Mouse (Mus musculus) lung, postnatal 0 days (tissue): ENCODE results near the gene Bicdl2. TPM values are rescaled to one million over a fixed set of nuclear protein-coding genes. Genes with fewer than 3 reads are reported as not detected.

Source experiments
- ATAC-seq: fragments of 200-750 bp; cut with Nextera tagmentation; 2 replicates; pipeline ENCODE4 v1.8.0; 2017; ENCODE audit warnings: moderate library complexity
- DNase-seq: peaks from one replicate; pipeline ENCODE4 v3.0.0-alpha.2; 2016; ENCODE audit warnings: low spot score
- H3K27ac ChIP-seq: fragments of 300-500 bp; sonication (generic); 2 replicates; pipeline ENCODE4 v1.5.1; 2014; ENCODE audit warnings: antibody characterized with exemption, mild to moderate bottlenecking, low read length, mixed read lengths
- H3K27me3 ChIP-seq: fragments of 300-500 bp; sonication (generic); replicated peaks from 2 replicates; pipeline ENCODE4 v1.6.1; 2014; ENCODE audit warnings: low read length, mixed read lengths; ENCODE audit not compliant: insufficient read depth
- H3K36me3 ChIP-seq: fragments of 300-500 bp; sonication (generic); 2 replicates; pipeline ENCODE4 v1.6.1; 2014; ENCODE audit warnings: low read length, mixed read lengths; ENCODE audit not compliant: insufficient read depth
- H3K4me1 ChIP-seq: fragments of 300-500 bp; sonication (generic); 2 replicates; pipeline ENCODE4 v1.6.1; 2014; ENCODE audit warnings: antibody characterized with exemption, low read depth, low read length, mixed read lengths; ENCODE audit not compliant: insufficient read depth
- H3K4me2 ChIP-seq: fragments of 300-500 bp; sonication (generic); replicated peaks from 2 replicates; pipeline ENCODE4 v1.6.1; 2014; ENCODE audit warnings: low read depth, mild to moderate bottlenecking, low read length, moderate library complexity, mixed read lengths
- H3K4me3 ChIP-seq: fragments of 300-500 bp; sonication (generic); 2 replicates; pipeline ENCODE4 v1.5.1; 2014; ENCODE audit warnings: low read depth, low read length
- H3K9ac ChIP-seq: fragments of 300-500 bp; sonication (generic); replicated peaks from 2 replicates; pipeline ENCODE4 v1.6.1; 2014; ENCODE audit warnings: low read depth, mild to moderate bottlenecking
- H3K9me3 ChIP-seq: fragments of 300-500 bp; sonication (generic); 2 replicates; pipeline ENCODE4 v1.6.1; 2016; ENCODE audit warnings: low read length, mixed read lengths
- CTCF ChIP-seq: IDR thresholded peaks from 2 replicates; pipeline ENCODE4 v1.5.1; 2016; ENCODE audit warnings: antibody characterized with exemption, mild to moderate bottlenecking
- EP300 ChIP-seq: IDR thresholded peaks from 2 replicates; pipeline ENCODE4 v1.6.1; 2016; ENCODE audit warnings: antibody characterized with exemption, mild to moderate bottlenecking, control low read depth
- WGBS: fragments of 180-500 bp; shearing (Covaris S2); extraction: QIAGEN DNeasy Blood & Tissue Kit; methylation state at CpG from one replicate; pipeline ENCODE4 v1.1.7; 2014; 5-methylcytosine and 5-hydroxymethylcytosine counted together
- polyA plus RNA-seq: library from polyadenylated mRNA; unstranded; fragments of >200 nt; fragmentation: Nextera tagmentation; extraction: Ambion mirVana; gene quantifications from 2 replicates; pipeline ENCODE4 v1.2.1, GENCODE M21; 2015

Bicdl2 gene
- polyA plus RNA-seq, 1 experiment from 2014 or later, result 7.1 TPM

- WGBS, result 3% methylated on average over 3 of the region's 3 CpGs
- no peaks in the 10 kb centered on the region for H3K4me1 ChIP-seq
- H3K4me2 ChIP-seq, result no peak overlapping the region
- ATAC-seq (peak; percentile 71), DNase-seq (peak; percentile 77)
- H3K4me3 ChIP-seq, result no peak overlapping the region
- H3K9ac ChIP-seq, result no peak overlapping the region
- peak; percentile 90 for TF ChIP-seq CTCF
- no peak for TF ChIP-seq EP300
- no peaks in the 10 kb centered on the region for H3K36me3 ChIP-seq
- H3K27me3 ChIP-seq, result no peaks in the 10 kb centered on the region
- no peak overlapping the region for H3K27ac ChIP-seq
- H3K9me3 ChIP-seq, result no peaks in the 10 kb centered on the region
Measured at GRCm38 (mm10) chr17:23706212-23706611, 45.9 kb downstream of the Bicdl2 start.

- Histone ChIP-seq H3K27me3 (no peaks in the 10 kb centered on the region), H3K9ac (no peak overlapping the region), H3K9me3 (no peaks in the 10 kb centered on the region), H3K4me1 (no peaks in the 10 kb centered on the region), H3K4me2 (no peak overlapping the region), H3K27ac (no peak overlapping the region), H3K4me3 (no peak overlapping the region), H3K36me3 (no peaks in the 10 kb centered on the region)
- TF ChIP-seq EP300 (no peak), CTCF (no peak)
- DNase-seq (no peak), ATAC-seq (no peak)
- WGBS, result 53% methylated on average over 2 of the region's 2 CpGs
Measured at GRCm38 (mm10) chr17:23717003-23717402, 56.7 kb downstream of the Bicdl2 start.

Other genes with a start within 250 kb of the Bicdl2 start
- gene Vmn2r117, start 180.8 kb upstream of the Bicdl2 start, polyA plus RNA-seq, result not detected in 2 replicates
- 10.5 and 11.5 TPM in 2 replicates for gene Zfp213, start 96.3 kb upstream of the Bicdl2 start, polyA plus RNA-seq
- gene Zfp13, start 61.0 kb upstream of the Bicdl2 start, polyA plus RNA-seq, result 5.0 and 5.5 TPM in 2 replicates
- gene Zscan10, start 59.6 kb upstream of the Bicdl2 start, polyA plus RNA-seq, result not detected in 2 replicates
- 0.29 and 0.36 TPM in 2 replicates for gene Mmp25, start 15.2 kb upstream of the Bicdl2 start, polyA plus RNA-seq
- gene Hcfc1r1, start 13.1 kb downstream of the Bicdl2 start, polyA plus RNA-seq, result 104 and 107 TPM in 2 replicates
- gene Thoc6, start 13.4 kb downstream of the Bicdl2 start, polyA plus RNA-seq, result 18.1 and 18.6 TPM in 2 replicates
- gene Tnfrsf12a, start 17.0 kb downstream of the Bicdl2 start, polyA plus RNA-seq, result 50.4 and 53.8 TPM in 2 replicates
- 5.9 and 6.3 TPM in 2 replicates for gene Cldn6, start 18.7 kb downstream of the Bicdl2 start, polyA plus RNA-seq
- 0.44 and 0.76 TPM in 2 replicates for gene Cldn9, start 23.5 kb downstream of the Bicdl2 start, polyA plus RNA-seq
- gene 1520401A03Rik, start 62.3 kb downstream of the Bicdl2 start, polyA plus RNA-seq, result 0.20 TPM in 1 of 2 replicates, not detected in the other
- 10.4 and 11.5 TPM in 2 replicates for gene Pkmyt1, start 65.8 kb downstream of the Bicdl2 start, polyA plus RNA-seq
- 45.2 and 47.7 TPM in 2 replicates for gene Paqr4, start 80.4 kb downstream of the Bicdl2 start, polyA plus RNA-seq
- gene Kremen2, start 85.3 kb downstream of the Bicdl2 start, polyA plus RNA-seq, result 0.41 and 0.52 TPM in 2 replicates
- 43.1 and 43.5 TPM in 2 replicates for gene Flywch1, start 111.1 kb downstream of the Bicdl2 start, polyA plus RNA-seq
- gene Flywch2, start 125.6 kb downstream of the Bicdl2 start, polyA plus RNA-seq, result 14.7 and 18.6 TPM in 2 replicates
- 284 and 354 TPM in 2 replicates for gene Srrm2, start 130.0 kb downstream of the Bicdl2 start, polyA plus RNA-seq
- gene Elob, start 168.6 kb downstream of the Bicdl2 start, polyA plus RNA-seq, result 803 and 893 TPM in 2 replicates
- gene Prss33, start 175.6 kb downstream of the Bicdl2 start, polyA plus RNA-seq, result not detected in 2 replicates
- not detected in 2 replicates for gene Prss32, start 183.3 kb downstream of the Bicdl2 start, polyA plus RNA-seq
- 0.40 and 0.63 TPM in 2 replicates for gene Prss41, start 183.7 kb downstream of the Bicdl2 start, polyA plus RNA-seq
- gene Prss21, start 207.6 kb downstream of the Bicdl2 start, polyA plus RNA-seq, result not detected in 2 replicates
- 0.25 TPM in 1 of 2 replicates, not detected in the other for gene Dcpp1, start 220.4 kb downstream of the Bicdl2 start, polyA plus RNA-seq
- not detected in 2 replicates for gene Dcpp2, start 220.4 kb downstream of the Bicdl2 start, polyA plus RNA-seq